Comparison of ENCODE assay signal across 17 mouse cellular contexts in the genomic region with DNA sequence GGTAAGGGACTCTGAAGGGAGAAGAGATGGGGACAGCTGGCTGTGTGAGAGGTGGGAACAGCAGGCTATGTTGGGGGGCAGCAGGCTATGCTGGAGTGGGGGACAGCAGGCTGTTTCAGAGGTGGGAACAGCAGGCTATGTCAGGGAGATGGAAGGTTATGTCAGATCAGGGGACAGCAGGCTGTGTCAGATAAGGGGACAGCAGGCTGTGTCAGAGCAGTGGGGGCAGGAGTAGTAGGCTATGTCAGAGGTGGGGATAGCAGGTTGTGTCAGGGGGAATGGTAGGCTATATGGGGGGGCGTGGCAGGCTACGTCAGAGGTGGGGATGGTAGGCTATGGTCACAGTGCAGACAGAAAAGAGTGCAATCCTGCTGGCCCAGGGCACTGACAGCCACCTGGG. TPM values are rescaled to one million over a fixed set of nuclear protein-coding genes. Genes with fewer than 3 reads are reported as not detected.
DNase-seq lines count a peak whose midpoint lies in the region; ATAC-seq and TF ChIP-seq lines count a peak whose summit lies in the region.
"Had no signal": no experiment of that assay in that cellular context is flagged by ENCODE, and none has a peak within 500 bp of the region (broad histone marks: within the 10 kb centered on the region; RNA-seq: fewer than 3 reads in every experiment).

No protein-coding gene starts in this region.

- no peak for TF ChIP-seq EP300 in liver, postnatal 0 days (IDR thresholded peaks at IDR 0.05; ENCODE audit: low read depth)

- DNase-seq in c-Kit-positive CD71-positive TER-119-negative erythroid progenitor cells, embryonic 14.5 days (ENCODE audit: low read depth), result peak; percentile 59
- no peak for DNase-seq in liver, postnatal 0 days
- DNase-seq in frontal cortex, postnatal 14 days (ENCODE audit: low spot score in 2 of 2), result no peak
- no peak for DNase-seq in gastrocnemius, adult 18-20 months (ENCODE audit: low spot score)
- DNase-seq: adrenal gland, postnatal 10 days; cerebellum, adult 18-20 months; heart, adult 11 months; heart, postnatal 10 days; kidney, adult 2 months; kidney, postnatal 25 days; midbrain, embryonic 14.5 days had no signal

- no peak for ATAC-seq in hindbrain, embryonic 13.5 days (ENCODE audit: low FRiP score)
- no peak for ATAC-seq in hindbrain, embryonic 12.5 days (ENCODE audit: low FRiP score)
- ATAC-seq in liver, postnatal 0 days, result peak; percentile 69
- ATAC-seq: forebrain, embryonic 14.5 days had no signal

- WGBS in hindbrain, embryonic 13.5 days, result 87% methylated on average over 2 of the region's 2 CpGs
- 81% methylated on average over 2 of the region's 2 CpGs for WGBS in hindbrain, embryonic 12.5 days
- WGBS in liver, postnatal 0 days (ENCODE audit: insufficient replicate concordance), result 61% methylated on average over 2 of the region's 2 CpGs

- H3K27ac ChIP-seq in hindbrain, embryonic 13.5 days, result no peak overlapping the region
- H3K27ac ChIP-seq in hindbrain, embryonic 12.5 days, result no peak overlapping the region
- no peak overlapping the region for H3K27ac ChIP-seq in liver, postnatal 0 days (ENCODE audit: low read depth)
- H3K27ac ChIP-seq: embryonic facial prominence, embryonic 15.5 days; stomach, postnatal 0 days had no signal

- TF ChIP-seq CTCF in liver, postnatal 0 days (IDR thresholded peaks at IDR 0.05; ENCODE audit: low read depth), result no peak

- no peaks in the 10 kb centered on the region for H3K36me3 ChIP-seq in hindbrain, embryonic 13.5 days
- H3K36me3 ChIP-seq in hindbrain, embryonic 12.5 days, result no peaks in the 10 kb centered on the region
- H3K36me3 ChIP-seq in erythroblast, embryonic 14.5 days (ENCODE audit: control insufficient read depth), result peaks cover 26% of the 10 kb centered on the region
- no peaks in the 10 kb centered on the region for H3K36me3 ChIP-seq in liver, postnatal 0 days (replicated peaks; ENCODE audit: insufficient read depth, low read length)
- H3K36me3 ChIP-seq: embryonic facial prominence, embryonic 15.5 days had no signal

- H3K27me3 ChIP-seq in hindbrain, embryonic 13.5 days, result no peaks in the 10 kb centered on the region
- no peaks in the 10 kb centered on the region for H3K27me3 ChIP-seq in hindbrain, embryonic 12.5 days
- H3K27me3 ChIP-seq in erythroblast, embryonic 14.5 days (ENCODE audit: control insufficient read depth), result no peaks in the 10 kb centered on the region
- H3K27me3 ChIP-seq in liver, postnatal 0 days (ENCODE audit: insufficient read depth, low read length), result no peaks in the 10 kb centered on the region
- H3K27me3 ChIP-seq: embryonic facial prominence, embryonic 15.5 days had no signal

- 0 out of 2 replicates have a peak overlapping the region, but pooled peaks have one; percentile 8 for H3K9ac ChIP-seq in hindbrain, embryonic 13.5 days
- no peak overlapping the region for H3K9ac ChIP-seq in hindbrain, embryonic 12.5 days
- H3K9ac ChIP-seq in liver, postnatal 0 days (replicated peaks), result no peak overlapping the region
- H3K9ac ChIP-seq: embryonic facial prominence, embryonic 15.5 days had no signal

- no peak overlapping the region for H3K4me2 ChIP-seq in hindbrain, embryonic 13.5 days
- no peak overlapping the region for H3K4me2 ChIP-seq in hindbrain, embryonic 12.5 days (replicated peaks)
- H3K4me2 ChIP-seq in liver, postnatal 0 days (ENCODE audit: low read depth, low read length), result no peak overlapping the region
- H3K4me2 ChIP-seq: embryonic facial prominence, embryonic 15.5 days had no signal

- H3K9me3 ChIP-seq in hindbrain, embryonic 13.5 days, result no peaks in the 10 kb centered on the region
- H3K9me3 ChIP-seq in hindbrain, embryonic 12.5 days (replicated peaks), result no peaks in the 10 kb centered on the region
- H3K9me3 ChIP-seq in erythroblast, embryonic 14.5 days (ENCODE audit: control insufficient read depth, low read length), result no peaks in the 10 kb centered on the region
- H3K9me3 ChIP-seq in liver, postnatal 0 days (ENCODE audit: low read length), result no peaks in the 10 kb centered on the region
- H3K9me3 ChIP-seq: embryonic facial prominence, embryonic 15.5 days had no signal

- peaks cover 34% of the 10 kb centered on the region for H3K4me1 ChIP-seq in hindbrain, embryonic 13.5 days (replicated peaks)
- H3K4me1 ChIP-seq in hindbrain, embryonic 12.5 days, result peaks cover 14% of the 10 kb centered on the region
- peaks cover 87% of the 10 kb centered on the region for H3K4me1 ChIP-seq in erythroblast, embryonic 14.5 days (ENCODE audit: control insufficient read depth)
- H3K4me1 ChIP-seq in liver, postnatal 0 days (ENCODE audit: insufficient read depth), result 0 out of 2 replicates have a peak, but pooled peaks cover 3% of the 10 kb centered on the region

- no peak overlapping the region for H3K4me3 ChIP-seq in hindbrain, embryonic 13.5 days
- no peak overlapping the region for H3K4me3 ChIP-seq in hindbrain, embryonic 12.5 days
- H3K4me3 ChIP-seq in erythroblast, embryonic 14.5 days (replicated peaks), result peak overlapping the region; percentile 35
- no peak overlapping the region for H3K4me3 ChIP-seq in liver, postnatal 0 days (ENCODE audit: low read depth, low read length)
- H3K4me3 ChIP-seq: embryonic facial prominence, embryonic 15.5 days had no signal

RNA-seq across cellular contexts. Expression of a gene that starts 16.7 kb away (rescaled TPM):
- 35.6 and 37.6 TPM in 2 replicates for polyA plus RNA-seq in hindbrain, embryonic 13.5 days (2015; fragmentation: Nextera tagmentation; extraction: Ambion mirVana)
- polyA plus RNA-seq in hindbrain, embryonic 12.5 days (2016; fragmentation: Nextera tagmentation; extraction: Ambion mirVana), result 24.6 and 27.1 TPM in 2 replicates
- polyA plus RNA-seq in erythroblast, embryonic 14.5 days (2012), result 1.8 and 2.1 TPM in 2 replicates
- 2.6 and 2.7 TPM in 2 replicates for polyA plus RNA-seq in liver, postnatal 0 days (2015; fragmentation: Nextera tagmentation; extraction: Ambion mirVana)
- 1 to 10 TPM; 7.7 to 8.4 TPM for total RNA-seq in gastrocnemius, adult 18-20 months (2021)

RNA-seq across cellular contexts. Expression of a gene that starts 49.4 kb away (rescaled TPM):
- polyA plus RNA-seq in hindbrain, embryonic 13.5 days (2015; fragmentation: Nextera tagmentation; extraction: Ambion mirVana), result 0.14 and 0.96 TPM in 2 replicates
- polyA plus RNA-seq in hindbrain, embryonic 12.5 days (2016; fragmentation: Nextera tagmentation; extraction: Ambion mirVana), result 1.2 and 3.0 TPM in 2 replicates
- polyA plus RNA-seq in erythroblast, embryonic 14.5 days (2012), result not detected in 2 replicates
- polyA plus RNA-seq in liver, postnatal 0 days (2015; fragmentation: Nextera tagmentation; extraction: Ambion mirVana), result 3.0 and 4.0 TPM in 2 replicates
- total RNA-seq in gastrocnemius, adult 18-20 months (2021), result 10 to 100 TPM in 1 of 2 experiments, 1 to 10 TPM in 1; 6.9 to 14.9 TPM
- polyA plus RNA-seq: forebrain, embryonic 14.5 days had no signal

RNA-seq across cellular contexts. Expression of a gene that starts 54.0 kb away (rescaled TPM):
- 24.3 and 25.8 TPM in 2 replicates for polyA plus RNA-seq in hindbrain, embryonic 13.5 days (2015; fragmentation: Nextera tagmentation; extraction: Ambion mirVana)
- 22.2 and 23.9 TPM in 2 replicates for polyA plus RNA-seq in hindbrain, embryonic 12.5 days (2016; fragmentation: Nextera tagmentation; extraction: Ambion mirVana)
- 0.92 and 1.0 TPM in 2 replicates for polyA plus RNA-seq in erythroblast, embryonic 14.5 days (2012)
- polyA plus RNA-seq in liver, postnatal 0 days (2015; fragmentation: Nextera tagmentation; extraction: Ambion mirVana), result 4.2 and 5.4 TPM in 2 replicates
- 1 to 10 TPM; 7.7 to 8.3 TPM for total RNA-seq in gastrocnemius, adult 18-20 months (2021)
